Mouse (Mus musculus): ENCODE results near the gene Epha1.

The Epha1 gene

GRCm38 (mm10) chr6:42354076-42355019 lies 18.7 kb downstream of the Epha1 start:
- DNase-seq (ENCODE audit: low read depth, low spot score) = no peak

- DNase-seq (ENCODE audit: low read depth, low spot score) = no peak
Measured at GRCm38 (mm10) chr6:42353180-42353579, 19.9 kb downstream of the Epha1 start.

GRCm38 (mm10) chr6:42352486-42352846 lies 20.6 kb downstream of the Epha1 start:
- no peak for DNase-seq (ENCODE audit: low read depth, low spot score)

- DNase-seq (ENCODE audit: low read depth, low spot score) = no peak
Measured at GRCm38 (mm10) chr6:42351776-42352485, 21.1 kb downstream of the Epha1 start.

DNA sequence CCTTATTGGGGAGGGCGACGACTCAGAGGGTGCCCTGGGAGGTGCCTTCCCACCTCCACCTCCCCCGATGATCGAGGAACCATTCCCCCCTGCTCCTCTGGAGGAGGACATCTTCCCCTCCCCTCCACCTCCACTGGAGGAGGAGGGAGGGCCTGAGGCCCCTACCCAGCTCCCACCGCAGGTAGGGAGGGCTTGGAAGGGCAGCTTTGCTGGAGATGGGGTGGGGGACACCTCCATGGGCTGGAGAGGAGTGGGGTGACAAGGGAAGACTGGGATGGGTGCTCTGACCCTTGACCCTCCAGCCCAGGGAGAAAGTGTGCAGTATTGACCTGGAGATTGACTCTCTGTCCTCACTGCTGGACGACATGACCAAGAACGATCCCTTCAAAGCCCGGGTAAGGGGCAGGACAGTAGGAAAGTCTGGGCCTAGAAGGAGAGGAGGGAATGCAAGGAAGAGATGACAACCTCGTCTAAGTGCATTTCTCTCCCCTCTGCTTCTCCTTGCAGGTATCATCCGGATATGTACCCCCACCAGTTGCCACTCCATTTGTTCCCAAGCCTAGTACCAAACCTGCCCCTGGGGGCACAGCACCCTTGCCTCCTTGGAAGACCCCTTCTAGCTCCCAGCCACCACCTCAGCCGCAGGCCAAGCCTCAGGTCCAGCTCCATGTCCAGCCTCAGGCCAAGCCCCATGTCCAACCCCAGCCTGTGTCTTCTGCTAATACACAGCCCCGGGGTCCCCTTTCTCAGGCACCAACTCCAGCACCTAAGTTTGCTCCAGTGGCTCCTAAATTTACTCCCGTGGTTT lies 21.9 kb downstream of the Epha1 start:
- no peak for DNase-seq (ENCODE audit: low read depth, low spot score)

DNA sequence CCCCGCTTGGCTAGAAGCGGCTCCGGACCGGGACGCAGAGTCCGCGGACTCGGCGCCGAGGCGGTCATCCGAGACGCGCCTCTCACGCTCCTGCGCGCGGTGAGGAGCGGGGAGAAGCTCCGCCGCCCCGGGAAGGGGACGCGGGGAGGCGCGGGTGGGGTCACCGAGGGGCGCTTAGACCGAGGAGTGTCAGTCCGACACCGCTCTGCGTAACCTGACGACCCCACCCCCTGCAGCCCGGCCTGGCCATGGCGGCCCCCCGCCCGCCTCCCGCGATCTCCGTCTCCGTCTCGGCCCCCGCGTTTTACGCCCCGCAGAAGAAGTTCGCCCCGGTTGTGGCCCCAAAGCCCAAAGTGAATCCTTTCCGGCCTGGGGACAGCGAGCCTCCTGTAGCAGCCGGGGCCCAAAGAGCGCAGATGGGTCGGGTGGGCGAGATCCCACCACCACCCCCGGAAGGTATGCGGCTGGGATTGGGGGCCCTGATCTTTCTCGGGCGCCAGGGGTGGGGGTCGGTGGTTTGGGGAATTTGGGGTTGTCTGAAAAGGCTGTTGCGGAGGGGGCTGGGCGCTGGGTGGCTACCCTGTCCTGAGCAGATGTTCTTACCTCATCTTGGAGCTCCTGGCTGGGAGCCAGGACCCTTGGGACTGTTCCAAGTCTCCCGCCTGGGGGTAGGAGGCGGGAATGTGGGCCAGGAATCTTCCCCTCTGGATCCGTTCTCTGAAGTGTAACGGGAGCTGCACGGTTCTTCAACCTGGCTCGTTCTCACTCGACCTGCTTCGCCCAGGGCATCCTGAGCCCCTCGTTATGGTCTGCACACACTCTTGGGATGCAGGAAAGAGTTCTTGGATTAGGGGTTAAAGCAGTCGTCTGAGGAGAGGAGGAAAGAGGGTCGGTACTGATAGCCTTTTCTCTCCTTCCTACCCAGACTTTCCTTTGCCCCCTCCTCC lies 22.8 kb downstream of the Epha1 start:
- DNase-seq (ENCODE audit: low read depth, low spot score) = no peak

DNA sequence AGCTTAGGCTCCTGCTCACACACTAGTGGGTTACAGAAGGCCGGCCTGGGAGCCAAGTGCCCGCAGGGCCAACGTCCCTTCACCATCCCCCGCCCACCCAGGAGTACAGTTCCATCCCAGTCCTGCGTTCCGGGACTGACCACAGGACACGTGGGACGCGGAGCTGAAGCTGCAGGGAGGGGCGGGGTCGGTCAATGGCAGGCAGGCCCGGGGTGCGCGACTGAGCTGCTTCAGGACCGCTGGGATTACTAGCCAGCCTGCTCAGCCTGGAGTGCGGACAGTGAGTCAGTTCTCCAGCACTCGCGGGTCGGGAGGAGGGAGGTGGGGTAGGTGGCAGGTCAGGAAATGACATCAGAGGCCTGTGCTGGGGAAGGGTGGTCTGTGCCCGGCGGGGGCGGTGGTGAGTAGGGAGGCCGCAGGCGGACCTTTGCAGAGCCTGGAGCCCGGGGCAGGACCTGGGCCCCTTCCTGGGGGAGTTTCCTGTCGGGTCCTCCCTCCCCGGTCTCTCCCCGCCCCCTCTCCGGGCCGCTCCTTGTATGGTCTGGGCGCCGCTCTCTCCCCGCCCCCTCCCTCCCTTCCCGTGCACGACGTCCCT lies 23.5 kb downstream of the Epha1 start, which contains the start of gene Zyx:
Zyx (plus strand) TSS at position 205 of the 595 bp plus-strand sequence.
- peak; percentile 66 for DNase-seq (ENCODE audit: low read depth, low spot score)

GRCm38 (mm10) chr6:42349006-42349425 lies 24.1 kb downstream of the Epha1 start:
- no peak for DNase-seq (ENCODE audit: low read depth, low spot score)

- DNase-seq (ENCODE audit: low read depth, low spot score) = no peak
Measured at GRCm38 (mm10) chr6:42348281-42349005, 24.6 kb downstream of the Epha1 start.

GRCm38 (mm10) chr6:42344255-42344654 lies 28.8 kb downstream of the Epha1 start:
- no peak for DNase-seq (ENCODE audit: low read depth, low spot score)

DNA sequence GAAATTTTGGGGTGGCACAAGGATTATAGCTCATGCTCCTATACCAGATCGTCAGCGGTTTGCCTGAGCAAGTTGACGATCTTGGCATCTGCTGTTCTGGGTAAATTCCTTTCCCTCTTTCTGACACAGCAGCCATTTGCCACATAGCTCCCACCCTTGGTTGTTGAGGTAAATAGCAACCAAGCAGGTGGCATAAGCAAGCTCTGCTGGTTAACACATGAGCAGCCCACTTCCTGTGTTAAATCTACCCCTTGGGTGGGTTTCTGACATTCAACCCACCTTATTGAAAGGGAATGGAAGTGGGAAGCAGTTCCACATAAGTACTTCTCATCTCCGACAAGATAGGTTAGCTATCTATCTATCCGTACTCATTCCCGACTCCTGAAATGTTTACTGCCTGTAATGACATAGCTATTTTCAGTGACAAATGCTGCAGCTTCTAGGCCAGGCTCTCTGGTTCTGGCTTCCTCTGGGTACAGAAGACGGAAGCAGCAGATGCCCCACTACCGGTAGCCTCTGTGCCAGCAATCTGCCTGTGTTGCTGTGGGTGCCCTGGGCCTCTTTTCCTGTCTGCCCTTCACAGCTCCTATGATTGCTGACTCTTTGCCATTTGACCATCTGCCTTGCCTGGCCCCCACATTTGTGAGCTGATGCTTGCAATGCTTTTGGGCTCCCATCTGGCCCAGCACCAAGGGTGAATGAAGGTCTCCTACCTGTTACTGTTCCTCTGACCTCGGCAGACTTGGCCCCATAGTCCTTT lies 29.5 kb downstream of the Epha1 start:
- no peak for DNase-seq (ENCODE audit: low read depth, low spot score)

DNA sequence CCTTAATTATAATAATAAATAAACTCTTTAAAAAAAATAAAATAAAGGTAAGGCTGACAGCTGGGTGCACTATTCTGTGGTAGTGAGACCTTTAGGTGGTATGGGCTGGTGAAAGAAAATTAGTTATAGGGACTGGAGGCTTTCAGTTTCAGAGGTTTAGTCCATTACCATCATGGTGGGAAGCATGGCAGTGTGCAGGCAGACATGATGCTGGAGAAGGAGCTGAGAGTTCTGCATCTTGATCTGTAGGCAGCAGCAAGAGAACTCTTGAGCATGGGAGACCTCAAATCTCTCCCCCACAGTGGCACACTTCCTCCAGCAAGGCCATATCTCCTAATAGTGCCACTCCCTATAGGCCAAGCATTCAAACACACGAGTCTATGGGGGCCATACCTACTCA lies 30.9 kb downstream of the Epha1 start:
- DNase-seq (ENCODE audit: low read depth, low spot score) = no peak

DNA sequence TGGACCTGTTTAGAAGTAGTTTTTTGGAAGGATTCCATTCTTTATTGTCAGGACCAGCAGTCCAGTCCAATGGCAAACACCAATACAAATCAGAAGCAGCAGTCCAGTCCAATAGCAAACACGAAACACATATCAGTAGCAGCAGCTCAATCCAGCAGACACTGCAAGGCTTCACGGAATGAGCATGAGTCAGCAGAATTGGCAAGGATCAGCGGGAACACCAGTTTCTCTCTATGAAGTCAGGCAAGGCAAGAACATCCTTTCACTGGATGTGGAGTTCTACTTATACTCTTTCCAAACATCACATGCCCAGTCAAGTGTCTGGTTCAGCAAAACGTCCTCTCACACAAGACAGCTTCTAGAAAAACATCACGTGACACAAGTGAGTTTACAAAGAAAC lies 33.1 kb downstream of the Epha1 start:
- no peak for DNase-seq (ENCODE audit: low read depth, low spot score)

DNA sequence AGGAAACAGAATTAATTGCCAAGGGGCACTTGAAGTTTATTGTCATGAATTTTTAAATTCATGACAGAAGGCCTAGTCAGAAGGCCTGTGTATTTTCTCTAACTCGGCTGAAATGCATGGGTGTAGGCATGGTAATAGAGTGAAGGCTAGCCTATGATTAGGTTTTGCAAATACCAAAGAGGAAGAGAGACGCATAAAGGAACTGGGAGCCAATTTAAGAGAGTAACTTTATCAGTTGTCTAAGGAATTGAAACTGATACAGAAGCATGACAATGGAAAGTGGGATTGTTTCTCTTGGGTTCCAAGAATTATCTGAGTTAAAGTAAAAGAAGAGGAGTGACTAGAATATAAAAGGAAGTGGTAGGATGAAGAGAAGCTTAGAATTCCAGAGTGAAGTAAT lies 33.9 kb downstream of the Epha1 start:
- no peak for DNase-seq (ENCODE audit: low read depth, low spot score)

DNA sequence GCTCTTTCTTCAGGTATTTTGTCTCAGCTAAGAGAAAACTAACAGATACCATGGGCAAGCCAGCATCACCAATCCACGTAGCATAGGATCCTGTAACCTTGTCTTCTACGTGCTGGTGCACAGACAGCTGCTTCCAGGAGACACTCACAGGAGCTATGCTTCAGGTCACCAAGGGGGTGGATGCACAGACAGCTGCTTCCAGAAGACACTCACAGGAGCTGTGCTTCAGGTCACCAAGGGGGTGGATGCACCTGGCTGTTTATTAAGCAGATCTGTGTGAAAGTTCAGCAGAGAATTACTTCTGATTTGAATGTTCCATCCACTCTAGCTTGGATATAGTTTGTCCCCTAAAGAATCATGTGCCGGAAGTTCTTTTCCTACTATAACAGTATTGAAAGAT lies 42.1 kb downstream of the Epha1 start:
- DNase-seq (ENCODE audit: low read depth, low spot score) = no peak

GRCm38 (mm10) chr6:42330216-42330615 lies 42.9 kb downstream of the Epha1 start:
- DNase-seq (ENCODE audit: low read depth, low spot score) = no peak

DNA sequence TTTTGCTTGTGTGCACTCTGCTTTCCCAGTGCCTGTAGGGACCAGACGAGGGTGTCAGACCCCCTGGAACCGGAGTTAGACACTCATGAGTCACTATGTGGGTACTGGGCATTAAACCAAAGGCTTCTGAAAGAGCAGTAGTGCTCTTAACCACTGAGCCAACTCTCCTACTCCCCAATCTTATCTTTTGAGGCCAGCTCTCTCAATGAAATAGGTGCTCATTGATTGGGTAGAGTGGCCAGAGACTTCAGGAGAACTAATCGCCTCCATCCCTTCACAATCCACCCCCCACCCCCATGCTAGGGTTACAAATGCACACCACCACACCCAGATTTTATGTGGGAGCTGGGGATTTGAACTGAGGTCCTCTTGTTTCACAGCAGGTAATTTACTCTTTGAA lies 44.3 kb downstream of the Epha1 start:
- no peak for DNase-seq (ENCODE audit: low read depth, low spot score)

GRCm38 (mm10) chr6:42326509-42326908 lies 46.6 kb downstream of the Epha1 start:
- no peak for DNase-seq (ENCODE audit: low read depth, low spot score)

- DNase-seq (ENCODE audit: low read depth, low spot score) = peak; percentile 30
Measured at GRCm38 (mm10) chr6:42325268-42325609, 47.8 kb downstream of the Epha1 start.
